Mouse (Mus musculus) neural tube, embryonic 11.5 days (tissue): ENCODE measurements at regions not wholly inside any gene's neighbourhood (a gene's known extent, or its start where the extent isn't known, plus 50 kb on each side); places are given as distances from the start of the nearest gene placed in this dataset.
"Not testable (repeated sequence)": the region's sequence is repeated elsewhere in the genome, so short reads cannot be mapped to it uniquely, and the experiment has no call there.

Source experiments
- ATAC-seq: fragments of 200-750 bp; cut with Nextera tagmentation; 2 replicates; pipeline ENCODE4 v1.8.0; 2017; ENCODE audit warnings: moderate number of reproducible peaks, mild to moderate bottlenecking, moderate TSS enrichment, moderate library complexity; ENCODE audit not compliant: insufficient read depth, low FRiP score, low TSS enrichment
- DNase-seq: peaks from one replicate; pipeline ENCODE4 v3.0.0-alpha.2; 2015; ENCODE audit warnings: low spot score
- H3K27ac ChIP-seq: fragments of 300-500 bp; sonication (generic); 2 replicates; pipeline ENCODE4 v1.5.1; 2014; ENCODE audit warnings: low read depth, mild to moderate bottlenecking, low read length
- H3K27me3 ChIP-seq: fragments of 300-500 bp; sonication (generic); 2 replicates; pipeline ENCODE4 v1.6.1; 2014; ENCODE audit warnings: mild to moderate bottlenecking, low read length, mixed read lengths; ENCODE audit not compliant: control insufficient read depth, insufficient read depth
- H3K36me3 ChIP-seq: fragments of 300-500 bp; sonication (generic); 2 replicates; pipeline ENCODE4 v1.6.1; 2014; ENCODE audit warnings: mild to moderate bottlenecking, low read length, moderate library complexity, mixed read lengths; ENCODE audit not compliant: control insufficient read depth, insufficient read depth
- H3K4me1 ChIP-seq: fragments of 300-500 bp; sonication (generic); 2 replicates; pipeline ENCODE4 v1.6.1; 2014; ENCODE audit warnings: low read length, mixed read lengths; ENCODE audit not compliant: control insufficient read depth, insufficient read depth
- H3K4me2 ChIP-seq: fragments of 300-500 bp; sonication (generic); 2 replicates; pipeline ENCODE4 v1.6.1; 2014; ENCODE audit warnings: low read depth, mild to moderate bottlenecking, moderate library complexity
- H3K4me3 ChIP-seq: fragments of 300-500 bp; sonication (generic); 2 replicates; pipeline ENCODE4 v1.5.1; 2014; ENCODE audit warnings: low read depth, low read length
- H3K9ac ChIP-seq: fragments of 300-500 bp; sonication (generic); 2 replicates; pipeline ENCODE4 v1.6.1; 2014; ENCODE audit warnings: mild to moderate bottlenecking, low read length
- H3K9me3 ChIP-seq: fragments of 300-500 bp; sonication (generic); 2 replicates; pipeline ENCODE4 v1.6.1; 2016; ENCODE audit warnings: low read length; ENCODE audit not compliant: control insufficient read depth
- WGBS: fragments of 180-500 bp; shearing (Covaris S2); extraction: QIAGEN DNeasy Blood & Tissue Kit; methylation state at CpG from one replicate; pipeline ENCODE4 v1.1.7; 2014; 5-methylcytosine and 5-hydroxymethylcytosine counted together

DNA sequence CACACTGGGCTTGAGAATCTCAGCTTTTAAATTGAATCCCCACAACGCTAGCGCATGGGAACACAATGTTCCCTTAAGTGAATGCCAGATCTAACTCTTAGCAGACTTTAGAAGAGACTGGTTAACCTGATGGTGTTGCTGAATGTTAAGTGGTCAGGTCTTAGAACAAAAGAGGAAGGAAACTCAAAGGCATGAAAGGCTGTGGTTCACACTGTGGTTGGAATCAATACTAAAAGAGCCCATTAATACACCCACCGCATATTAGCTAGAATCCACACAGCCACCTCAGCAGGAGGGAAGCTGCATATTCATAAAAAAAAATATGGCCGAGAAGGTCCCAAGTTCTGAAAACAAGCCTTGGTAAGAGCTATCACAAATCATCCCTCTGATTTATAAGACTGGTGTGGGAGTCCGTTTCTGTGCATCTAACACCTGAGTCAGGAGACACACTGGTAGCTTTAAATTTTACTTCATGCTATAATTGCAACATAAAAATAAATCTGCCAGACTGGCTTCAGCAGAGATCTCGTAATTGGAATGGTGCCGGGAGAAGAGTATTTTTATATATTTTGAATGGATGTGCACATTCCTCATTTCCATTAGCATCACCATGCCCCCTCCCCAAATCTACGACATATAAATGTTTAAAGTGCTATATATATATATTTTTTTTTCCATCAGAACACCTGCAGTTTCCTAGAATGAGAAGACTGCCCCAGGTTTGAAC, 259.3 kb downstream of the Tpbg start:
- Histone ChIP-seq H3K9me3 (no peaks in the 10 kb centered on the region), H3K9ac (no peak overlapping the region), H3K36me3 (no peaks in the 10 kb centered on the region), H3K4me3 (no peak overlapping the region), H3K4me1 (no peaks in the 10 kb centered on the region), H3K27ac (no peak overlapping the region), H3K27me3 (no peaks in the 10 kb centered on the region), H3K4me2 (no peak overlapping the region)
- DNase-seq (no peak), ATAC-seq (0 out of 2 replicates have a peak, but pooled peaks have one; percentile 8)
- 82% methylated on average over 8 of the region's 8 CpGs for WGBS

DNA sequence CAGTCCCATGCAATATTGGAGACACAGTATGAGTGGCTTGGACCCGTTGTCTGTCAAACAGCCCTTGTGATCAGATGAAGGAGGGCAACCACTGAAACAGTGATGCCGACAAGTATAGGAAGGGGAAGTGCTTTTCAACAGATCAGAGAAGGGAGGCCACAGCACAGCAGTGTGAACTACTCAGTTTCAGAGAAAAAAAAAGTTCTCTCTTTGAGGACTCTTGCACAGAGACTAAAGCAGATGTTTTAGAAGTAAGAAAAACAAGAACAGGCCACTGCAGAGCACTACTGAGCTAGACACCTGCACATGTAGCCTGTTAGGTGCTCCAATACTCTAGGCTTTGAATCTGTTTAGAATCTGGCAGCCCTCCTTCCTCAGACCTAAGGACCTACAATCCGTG, 261.4 kb downstream of the Tpbg start:
- DNase-seq = no peak
- no peak for ATAC-seq
- H3K9me3 ChIP-seq = no peaks in the 10 kb centered on the region
- H3K36me3 ChIP-seq = no peaks in the 10 kb centered on the region
- WGBS = 83% methylated on average over 3 of the region's 3 CpGs
- no peak overlapping the region for H3K4me3 ChIP-seq
- no peak overlapping the region for H3K27ac ChIP-seq
- no peak overlapping the region for H3K4me2 ChIP-seq
- no peak overlapping the region for H3K9ac ChIP-seq
- no peaks in the 10 kb centered on the region for H3K4me1 ChIP-seq
- no peaks in the 10 kb centered on the region for H3K27me3 ChIP-seq

DNA sequence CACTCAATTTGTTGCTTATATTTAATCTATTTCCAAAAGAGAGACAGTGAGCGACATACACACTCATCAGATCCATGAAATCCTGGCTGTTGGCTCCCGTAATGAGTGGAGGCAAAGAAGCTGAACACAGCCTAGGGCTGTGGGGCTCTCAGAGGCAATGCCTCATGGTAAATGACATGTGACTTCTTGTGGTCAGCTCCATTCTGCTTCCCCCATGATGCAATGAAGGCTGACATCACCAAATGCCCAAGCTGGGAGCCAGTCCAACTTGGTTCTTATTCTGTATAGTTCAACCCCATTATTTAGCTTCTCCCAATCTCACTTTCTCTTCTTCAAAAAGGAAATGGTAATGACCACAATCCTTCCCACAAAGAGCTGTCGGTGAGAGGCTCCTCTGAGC, 262.5 kb downstream of the Tpbg start:
- H3K9me3 ChIP-seq = no peaks in the 10 kb centered on the region
- H3K27ac ChIP-seq = no peak overlapping the region
- no peak overlapping the region for H3K9ac ChIP-seq
- H3K27me3 ChIP-seq = no peaks in the 10 kb centered on the region
- H3K4me2 ChIP-seq = no peak overlapping the region
- no peaks in the 10 kb centered on the region for H3K4me1 ChIP-seq
- ATAC-seq = no peak
- no peak for DNase-seq
- no peaks in the 10 kb centered on the region for H3K36me3 ChIP-seq
- H3K4me3 ChIP-seq = no peak overlapping the region
- 87% methylated on average over 3 of the region's 3 CpGs for WGBS

DNA sequence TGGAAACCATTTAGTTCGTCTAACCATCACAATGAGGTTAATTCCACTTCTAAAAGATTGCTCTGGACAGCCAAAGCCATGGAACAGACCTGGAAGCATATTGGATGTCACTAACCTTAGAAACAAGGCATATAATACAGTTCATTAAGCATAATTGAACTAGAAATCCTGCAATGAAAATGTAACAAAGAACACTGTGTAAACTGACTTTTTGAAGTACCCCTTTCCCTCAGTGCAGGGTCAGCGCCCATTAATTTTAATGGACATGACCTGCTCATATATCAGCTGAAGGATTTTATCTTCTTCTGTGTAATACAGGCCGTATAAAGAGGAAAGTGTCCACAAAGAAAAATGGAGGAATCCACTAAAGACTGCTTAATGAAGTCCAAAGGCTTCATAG, 263.7 kb downstream of the Tpbg start:
- Histone ChIP-seq H3K36me3 (no peaks in the 10 kb centered on the region), H3K4me1 (no peaks in the 10 kb centered on the region), H3K9me3 (no peaks in the 10 kb centered on the region), H3K27ac (no peak overlapping the region), H3K4me3 (no peak overlapping the region), H3K27me3 (no peaks in the 10 kb centered on the region), H3K9ac (no peak overlapping the region), H3K4me2 (no peak overlapping the region)
- WGBS = 61% methylated on average over 3 of the region's 3 CpGs
- DNase-seq (no peak), ATAC-seq (no peak)

DNA sequence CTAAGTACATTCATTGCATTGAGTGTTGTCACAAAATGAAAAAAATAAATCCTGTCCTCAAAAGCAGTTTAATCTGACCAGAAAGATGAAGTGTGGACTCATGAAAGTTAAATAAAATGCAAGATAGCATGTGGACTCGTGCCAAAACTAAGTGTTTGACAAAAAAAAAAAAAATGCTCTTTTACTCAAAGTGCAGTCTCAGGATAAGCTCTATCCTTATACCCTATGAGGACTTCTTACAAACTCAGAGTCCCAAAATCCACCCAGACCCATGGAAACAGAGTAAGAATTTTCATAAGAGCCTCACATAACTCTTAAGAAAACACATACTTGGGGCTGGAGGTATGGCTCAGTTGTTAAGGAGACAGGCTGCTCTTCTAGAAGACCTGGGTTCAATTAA, 267.7 kb downstream of the Tpbg start:
- Histone ChIP-seq H3K4me1 (no peaks in the 10 kb centered on the region), H3K4me2 (no peak overlapping the region), H3K9ac (no peak overlapping the region), H3K4me3 (no peak overlapping the region), H3K9me3 (no peaks in the 10 kb centered on the region), H3K36me3 (no peaks in the 10 kb centered on the region), H3K27ac (no peak overlapping the region), H3K27me3 (no peaks in the 10 kb centered on the region)
- ATAC-seq (no peak), DNase-seq (no peak)
- 70% methylated on average over 1 of the region's 1 CpGs for WGBS

DNA sequence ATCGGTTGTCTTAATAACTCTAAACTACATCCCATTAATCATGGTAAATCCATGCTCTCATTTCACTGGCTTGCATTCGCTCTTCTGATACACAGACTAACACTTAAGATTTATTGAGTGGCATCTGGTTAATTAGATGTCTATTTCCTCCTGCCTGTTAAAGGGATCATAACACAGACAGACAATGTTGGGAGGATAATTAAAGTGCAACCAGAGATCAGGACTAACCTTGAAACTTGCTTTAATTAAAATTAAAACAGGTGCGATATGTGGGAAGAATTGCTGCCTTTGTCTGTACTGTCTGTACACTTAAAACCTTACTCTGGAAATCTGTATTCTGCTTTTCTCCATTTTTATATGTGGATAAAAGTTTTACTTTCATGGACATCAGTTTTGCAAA, 277.2 kb downstream of the Tpbg start:
- Histone ChIP-seq H3K36me3 (no peaks in the 10 kb centered on the region), H3K4me1 (no peaks in the 10 kb centered on the region), H3K27me3 (no peaks in the 10 kb centered on the region), H3K9me3 (no peaks in the 10 kb centered on the region), H3K4me3 (no peak overlapping the region), H3K9ac (no peak overlapping the region), H3K4me2 (no peak overlapping the region), H3K27ac (no peak overlapping the region)
- ATAC-seq (no peak), DNase-seq (no peak)
- 88% methylated on average over 3 of the region's 3 CpGs for WGBS

DNA sequence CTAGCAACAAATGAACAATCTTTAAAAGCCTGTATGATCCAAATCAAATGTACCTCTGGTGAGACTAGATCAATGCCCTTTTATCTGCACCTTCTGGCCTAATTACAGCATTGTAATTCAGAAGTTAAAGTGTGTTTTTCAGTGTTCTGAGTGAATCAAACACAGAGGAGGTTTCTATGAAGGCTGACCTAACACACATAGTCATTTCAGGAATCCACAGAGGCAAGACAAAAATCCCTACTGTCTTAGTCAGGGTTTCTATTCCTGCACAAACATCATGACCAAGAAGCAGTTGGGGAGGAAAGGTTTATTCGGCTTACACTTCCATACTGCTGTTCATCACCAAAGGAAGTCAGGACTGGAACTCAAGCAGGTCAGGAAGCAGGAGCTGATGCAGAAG, 293.4 kb downstream of the Tpbg start:
- WGBS = 76% methylated on average over 1 of the region's 1 CpGs
- H3K27ac ChIP-seq = not testable (repeated sequence)

DNA sequence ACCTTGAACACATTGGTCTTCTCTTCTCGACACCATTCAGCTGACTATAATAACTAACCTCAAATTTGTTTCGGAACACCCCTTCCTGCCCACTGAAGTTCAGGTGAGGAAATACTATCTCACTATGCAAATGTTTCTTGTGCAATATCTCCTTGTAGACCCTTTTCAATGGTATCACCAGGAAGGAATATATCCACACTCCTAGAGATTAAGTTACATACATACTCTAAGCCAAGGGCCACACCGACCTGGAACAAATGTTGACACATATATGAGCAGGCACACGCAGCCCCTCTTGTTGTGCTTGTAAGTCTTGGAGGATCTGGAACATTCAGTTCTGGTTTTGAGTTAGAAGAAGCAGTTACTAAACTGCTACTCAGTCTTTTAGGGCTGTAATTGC, 303.7 kb downstream of the Tpbg start:
- H3K27ac ChIP-seq = no peak overlapping the region
- 89% methylated on average over 4 of the region's 4 CpGs for WGBS
- H3K4me2 ChIP-seq = no peak overlapping the region
- H3K4me1 ChIP-seq = no peaks in the 10 kb centered on the region
- H3K36me3 ChIP-seq = no peaks in the 10 kb centered on the region
- no peak overlapping the region for H3K4me3 ChIP-seq
- H3K27me3 ChIP-seq = no peaks in the 10 kb centered on the region
- H3K9me3 ChIP-seq = no peaks in the 10 kb centered on the region
- DNase-seq (no peak), ATAC-seq (no peak)
- H3K9ac ChIP-seq = no peak overlapping the region

More for the DNA sequence above, 293.4 kb downstream of the Tpbg start:
- H3K36me3 ChIP-seq, H3K9ac ChIP-seq, H3K4me2 ChIP-seq, H3K9me3 ChIP-seq, H3K27me3 ChIP-seq, H3K4me3 ChIP-seq, H3K4me1 ChIP-seq, DNase-seq, ATAC-seq: not testable (repeated sequence)

DNA sequence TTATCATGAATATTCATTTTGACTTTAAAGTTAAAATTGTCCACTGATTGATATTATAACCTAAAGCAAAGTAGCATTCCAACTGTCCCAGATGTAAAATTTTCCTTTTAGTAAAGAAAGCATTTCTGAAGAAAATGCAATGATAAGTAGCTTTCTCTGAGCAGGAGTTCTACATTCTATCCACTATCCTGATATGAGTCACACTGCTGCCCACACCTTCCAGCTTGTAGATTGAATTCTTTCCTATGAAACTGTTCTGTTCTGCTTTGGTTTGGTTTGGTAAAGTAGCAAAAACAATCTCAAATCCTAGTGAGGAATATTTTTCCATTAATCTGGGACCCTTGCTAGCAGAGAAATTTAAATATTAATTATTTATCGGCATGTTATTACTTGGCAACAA, 304.4 kb downstream of the Ube2cbp start:
- Histone ChIP-seq H3K4me3 (no peak overlapping the region), H3K27me3 (no peaks in the 10 kb centered on the region), H3K4me1 (no peaks in the 10 kb centered on the region), H3K4me2 (no peak overlapping the region), H3K36me3 (no peaks in the 10 kb centered on the region), H3K27ac (no peak overlapping the region), H3K9me3 (no peaks in the 10 kb centered on the region), H3K9ac (no peak overlapping the region)
- WGBS = 97% methylated on average over 1 of the region's 1 CpGs
- DNase-seq = no peak
- ATAC-seq = no peak
